Mouse (Mus musculus) embryo, embryonic 10.5 days (tissue): ENCODE measurements around the gene Ankk1.
A peak's percentile ranks its signal among the peaks of the same experiment; 100 is the strongest.

Source experiments
- DNase-seq: peaks from one replicate; pipeline ENCODE4 v3.0.0-alpha.2; 2015; ENCODE audit warnings: low spot score

The Ankk1 gene

DNA sequence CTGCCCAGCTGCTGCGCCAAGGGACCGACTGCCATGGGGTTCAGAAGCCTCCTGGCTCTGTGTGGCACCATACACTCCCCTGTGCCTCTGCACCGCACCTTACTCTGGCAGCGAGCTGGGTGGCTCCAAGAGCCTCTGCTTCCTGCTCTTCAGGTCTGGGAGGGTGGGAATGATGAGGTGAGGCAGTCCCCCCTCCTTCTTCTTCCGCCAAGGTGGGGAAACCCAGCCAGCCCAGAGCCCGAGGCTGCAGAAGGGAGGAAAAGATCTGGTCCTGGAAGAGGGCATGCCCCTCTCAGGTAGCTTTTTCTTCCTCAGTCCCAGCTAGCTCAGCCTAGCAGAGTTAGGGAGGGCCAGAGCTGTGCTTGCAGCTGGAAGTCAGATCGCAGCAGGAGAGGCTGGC is at the start of gene Ankk1:
Gene Ankk1 (minus strand): TSS at position 101 of the 400 bp plus-strand sequence.
- no peak for DNase-seq

DNA sequence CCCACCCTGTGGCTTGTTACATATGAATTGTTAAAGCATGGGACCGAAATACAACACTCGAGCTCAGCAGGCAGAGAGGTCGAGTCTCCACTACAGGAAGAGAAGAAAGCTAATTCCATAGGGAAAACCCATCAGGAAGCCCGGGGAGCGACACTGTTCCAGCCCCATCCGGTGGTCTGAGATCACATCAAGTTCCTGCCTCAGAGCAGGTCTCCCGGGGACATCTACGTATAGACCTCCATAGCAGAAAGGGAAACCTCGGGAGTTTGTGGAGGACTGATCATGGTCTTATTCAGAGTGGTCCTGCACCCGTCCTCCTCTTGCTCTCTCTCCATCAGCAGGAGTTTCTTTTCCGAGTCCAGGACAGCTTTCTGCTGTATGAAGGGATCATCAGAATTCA is 45.3 kb upstream of the Ankk1 start:
- DNase-seq = no peak

DNA sequence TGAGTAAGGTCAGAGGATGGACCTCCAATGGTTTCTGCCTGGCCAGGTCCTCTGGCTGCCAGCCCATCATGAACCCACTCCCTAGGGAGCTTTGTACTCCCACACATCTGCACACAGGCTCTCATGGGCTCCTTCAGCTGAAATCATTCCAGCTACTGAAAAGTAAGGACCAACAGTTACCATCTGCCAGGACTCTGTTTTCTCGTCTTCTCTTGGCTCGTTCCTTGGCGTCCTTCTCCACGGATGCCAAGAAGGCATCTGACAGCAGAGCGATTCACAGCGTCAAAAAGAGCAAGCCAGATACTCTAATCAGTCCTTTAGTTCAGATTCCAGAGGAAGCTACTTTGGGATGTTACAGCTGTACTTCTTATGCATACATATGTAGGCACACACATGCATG is 44.1 kb upstream of the Ankk1 start:
- no peak for DNase-seq

DNA sequence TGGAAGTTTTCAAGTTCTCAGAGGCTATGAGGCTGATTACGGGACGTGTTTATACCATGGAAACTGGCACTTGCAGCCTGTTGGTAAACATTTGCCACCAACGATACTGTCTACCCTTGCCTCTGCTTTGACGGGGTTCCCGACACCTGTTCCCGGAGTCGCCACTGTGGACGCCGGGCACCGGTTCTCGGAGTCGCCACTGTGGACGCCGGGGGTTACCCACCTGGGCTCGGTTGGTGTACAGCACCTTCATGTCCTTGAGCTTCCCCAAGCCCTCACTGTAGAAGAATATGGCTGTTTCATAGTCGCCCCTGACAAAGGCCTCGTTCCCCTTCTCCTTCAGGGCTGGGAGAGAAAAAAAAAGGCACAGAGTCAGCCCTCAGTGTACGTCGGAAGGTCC is 43.2 kb upstream of the Ankk1 start:
- no peak for DNase-seq

DNA sequence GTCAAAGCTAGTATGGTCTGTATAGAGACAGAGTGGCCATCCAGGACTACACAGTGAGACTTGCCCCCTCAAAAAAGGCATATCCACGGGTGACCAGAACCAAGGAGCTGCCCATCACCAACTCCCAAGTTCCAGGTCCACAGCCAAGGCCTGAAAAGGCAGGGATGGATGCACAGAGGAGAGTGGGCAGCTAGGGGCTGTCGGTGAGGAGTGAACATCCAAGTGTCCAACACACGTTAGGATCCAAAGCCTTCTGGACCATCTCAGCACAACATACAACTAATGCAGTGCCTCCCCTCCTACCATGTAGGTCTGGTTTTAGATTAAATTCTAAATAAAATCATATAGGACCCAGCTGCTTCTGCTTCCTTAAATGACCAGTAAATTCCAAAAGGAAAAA is 29.3 kb upstream of the Ankk1 start:
- no peak for DNase-seq

DNA sequence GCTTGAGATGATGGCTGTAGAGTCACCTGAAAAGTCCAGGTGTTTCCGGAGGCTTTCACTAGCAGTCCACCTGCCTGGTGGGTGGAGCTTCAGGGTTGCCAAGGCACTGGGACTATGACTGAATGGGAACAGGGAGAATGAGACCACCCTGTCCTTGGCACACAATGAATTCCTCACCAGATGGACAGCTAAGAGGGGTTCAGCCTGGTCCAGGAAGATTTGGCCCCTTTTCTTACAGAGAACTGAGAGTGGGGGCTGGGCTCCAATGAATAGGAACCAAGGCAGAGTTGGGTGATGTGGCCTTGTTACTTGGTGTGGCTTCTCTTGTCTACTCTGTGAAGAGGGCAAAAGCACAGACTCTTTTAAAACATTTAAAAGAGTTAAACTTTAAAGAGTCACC is 25.6 kb upstream of the Ankk1 start:
- DNase-seq = no peak

DNA sequence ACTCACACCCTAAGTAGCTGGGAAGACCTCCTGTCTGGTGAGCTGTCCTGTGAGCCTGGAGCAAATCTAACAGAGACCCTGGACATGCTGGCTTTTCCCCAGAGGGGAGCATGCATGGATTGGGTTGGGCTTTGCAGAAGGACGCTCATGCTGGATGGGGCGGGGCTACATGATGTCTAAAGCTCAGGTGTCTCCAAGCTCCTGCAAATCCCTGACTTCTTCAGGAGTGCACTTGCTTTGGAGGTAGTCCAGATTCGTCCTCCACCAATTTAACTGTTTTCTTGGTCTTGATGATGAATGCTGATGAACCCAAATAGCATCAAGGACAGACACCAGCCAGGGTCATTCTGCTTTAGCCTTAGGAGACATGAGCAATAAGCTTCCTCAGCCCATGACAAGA is 23.7 kb upstream of the Ankk1 start:
- no peak for DNase-seq

DNA sequence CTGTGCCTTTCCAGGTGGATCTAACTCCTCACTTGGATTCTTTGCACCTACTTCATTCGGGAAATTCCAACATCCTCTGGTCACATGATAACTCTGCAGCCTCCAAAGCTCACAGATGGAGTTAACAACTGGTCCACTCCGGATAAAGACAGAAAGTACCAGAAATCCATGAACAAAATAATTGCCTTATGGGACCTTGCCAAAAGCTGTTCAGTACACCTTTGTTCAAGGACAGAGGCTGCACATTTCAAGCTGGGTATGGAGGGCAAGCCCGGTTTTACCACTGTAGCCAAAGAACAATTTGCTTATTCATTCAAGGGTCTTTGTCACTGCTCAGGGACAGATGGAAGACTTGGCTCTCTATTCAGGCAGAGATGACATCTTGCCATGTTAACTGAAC is 15.8 kb upstream of the Ankk1 start:
- DNase-seq = no peak

DNA sequence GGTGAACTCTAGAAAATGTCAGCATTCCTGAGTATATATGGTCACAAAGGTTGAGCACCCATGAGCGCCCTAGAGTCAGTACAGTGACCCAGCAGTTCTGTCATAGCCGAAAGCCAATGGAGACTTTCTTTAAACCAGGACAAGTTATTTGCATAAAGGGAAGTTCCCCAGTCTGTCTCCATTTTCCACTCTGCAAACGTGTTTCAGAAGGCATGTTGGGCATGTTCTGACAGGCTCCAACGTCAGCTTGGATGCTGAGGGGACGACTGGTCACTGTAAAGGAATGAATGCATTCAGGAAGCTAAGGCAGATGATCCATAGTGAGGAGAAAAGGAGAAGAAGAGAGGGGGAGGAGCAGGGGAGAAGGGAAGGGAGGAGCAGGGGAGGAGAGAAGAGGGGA is 657 bp upstream of the Ankk1 start:
- DNase-seq = no peak

DNA sequence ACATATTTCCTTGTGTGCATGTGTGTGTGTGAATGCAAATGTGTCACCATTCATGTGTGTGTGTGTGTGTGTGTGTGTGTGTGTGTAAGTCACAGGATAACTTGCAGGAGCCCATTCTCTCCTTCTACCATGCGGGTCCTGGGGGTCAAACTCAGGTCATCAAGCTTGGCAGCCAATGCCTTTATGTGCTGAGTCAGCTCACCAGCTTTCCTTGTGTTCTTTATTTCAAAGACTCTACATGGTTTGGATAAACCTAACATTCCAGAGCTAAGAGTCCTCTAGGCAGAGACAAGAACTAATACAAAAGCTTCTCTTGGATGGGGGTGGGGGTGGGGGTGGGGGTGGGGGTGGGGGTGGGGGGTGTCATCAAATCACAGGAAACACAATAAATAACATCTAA is 1.2 kb downstream of the Ankk1 start:
- no peak for DNase-seq

DNA sequence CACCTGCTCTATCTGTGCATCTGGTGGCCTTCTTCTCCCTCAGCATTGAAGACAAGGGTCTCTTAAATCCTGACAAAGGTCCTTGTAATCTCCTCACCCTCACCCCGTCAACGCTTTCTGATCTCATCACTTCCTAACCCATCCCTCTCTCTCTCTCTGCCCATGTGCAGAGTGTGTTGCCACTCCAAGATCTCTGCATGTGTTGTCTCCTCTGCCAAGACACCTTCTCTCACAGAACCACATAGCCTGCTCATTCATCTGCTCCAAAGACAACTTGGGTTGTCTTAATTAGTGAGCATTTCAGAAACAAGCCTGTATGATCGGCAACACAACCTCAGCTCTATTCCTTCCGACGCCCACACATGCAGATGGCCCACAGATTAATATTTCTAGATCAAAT is 3.0 kb downstream of the Ankk1 start:
- no peak for DNase-seq

DNA sequence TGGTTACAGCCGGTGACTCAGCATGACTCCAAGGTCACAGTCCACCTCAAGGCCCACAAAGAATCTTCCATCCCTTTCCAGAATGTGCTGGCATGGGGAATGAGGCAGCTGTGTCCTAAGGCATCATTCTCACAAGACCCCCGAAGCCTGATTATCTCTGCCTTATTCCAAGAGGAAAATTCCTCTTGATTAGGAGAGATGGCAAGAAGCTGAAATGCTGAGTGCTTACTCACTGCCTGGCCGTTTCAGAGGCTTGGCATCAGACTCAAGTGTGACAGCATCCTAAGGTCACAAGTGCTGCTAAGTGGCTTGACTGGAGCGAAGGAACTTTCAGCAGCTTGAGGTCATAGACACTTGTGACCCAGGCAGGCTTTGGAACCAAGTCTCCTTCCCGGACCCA is 16.2 kb downstream of the Ankk1 start:
- DNase-seq = no peak

DNA sequence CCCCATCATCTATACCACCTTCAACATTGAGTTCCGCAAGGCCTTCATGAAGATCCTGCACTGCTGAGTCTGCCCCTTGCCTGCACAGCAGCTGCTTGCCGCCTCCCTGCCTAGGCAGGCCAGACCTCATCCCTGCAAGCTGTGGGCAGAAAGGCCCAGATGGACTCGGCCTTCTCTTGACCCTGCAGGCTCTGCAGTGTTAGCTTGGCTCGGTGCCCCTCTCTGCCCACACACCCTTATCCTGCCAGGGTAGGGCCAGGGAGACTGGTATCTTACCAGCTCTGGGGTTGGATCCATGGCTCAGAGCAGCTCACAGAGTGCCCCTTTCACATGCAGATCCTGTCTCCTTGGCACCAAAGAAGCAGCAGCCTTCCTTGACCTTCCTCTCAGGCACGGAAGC is 19.8 kb downstream of the Ankk1 start:
- DNase-seq = no peak

DNA sequence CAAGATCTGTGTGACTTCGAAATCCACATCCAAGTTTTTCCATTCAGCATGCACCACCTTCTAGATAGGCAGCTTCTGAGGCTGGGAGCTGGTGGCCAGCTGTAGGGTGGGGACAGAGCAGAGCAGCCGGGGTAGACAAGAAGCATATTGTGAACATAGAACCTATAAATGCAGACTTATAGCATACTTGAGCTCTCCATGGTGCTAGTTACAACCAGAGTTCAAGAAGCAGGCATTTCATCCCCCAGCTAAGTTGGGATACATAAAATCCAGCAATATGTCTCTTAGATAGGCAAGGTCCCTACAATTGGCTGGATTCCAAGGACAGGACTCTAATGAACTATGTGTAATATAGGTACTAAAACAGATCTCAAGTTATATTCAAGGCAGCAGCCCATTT is 23.1 kb downstream of the Ankk1 start:
- peak; percentile 21 for DNase-seq

DNA sequence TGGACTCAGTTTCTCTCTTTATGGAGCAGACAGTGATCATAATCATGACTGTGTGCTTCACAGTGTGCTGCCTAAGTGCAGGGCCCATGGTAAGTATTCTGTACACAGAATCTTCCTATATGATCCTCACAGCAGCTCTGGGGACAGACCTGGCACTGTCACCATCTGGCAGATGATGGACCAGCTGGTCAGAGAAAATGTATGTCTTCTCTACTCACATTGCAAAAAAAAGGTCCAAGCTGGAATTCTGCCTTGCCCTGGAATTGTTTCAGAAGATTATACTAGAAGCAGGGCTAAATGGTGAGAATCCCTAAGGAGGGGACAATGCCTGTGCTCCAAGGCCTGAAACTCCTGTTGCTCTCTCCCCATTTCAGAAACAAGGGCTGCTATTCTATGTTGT is 30.8 kb downstream of the Ankk1 start:
- no peak for DNase-seq

DNA sequence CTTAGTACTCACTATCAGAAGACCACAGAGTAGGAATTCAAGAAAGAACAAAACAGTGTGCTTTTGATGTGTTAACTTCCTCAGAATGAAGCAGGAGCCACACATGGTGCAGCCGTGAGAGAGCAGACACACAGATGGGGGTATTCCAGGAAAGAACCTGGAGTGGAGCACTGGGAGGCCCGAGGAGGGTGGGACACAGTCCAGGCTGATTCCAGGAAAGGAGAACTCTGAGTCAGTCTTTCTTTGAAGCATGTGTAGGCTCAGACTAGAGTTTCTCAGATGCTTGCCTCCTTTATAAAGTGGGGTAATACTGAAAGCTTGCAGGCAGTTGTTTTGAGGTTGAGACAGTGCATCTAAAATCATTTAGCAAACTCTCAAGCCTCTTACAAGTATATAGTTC is 34.6 kb downstream of the Ankk1 start:
- DNase-seq = no peak

DNA sequence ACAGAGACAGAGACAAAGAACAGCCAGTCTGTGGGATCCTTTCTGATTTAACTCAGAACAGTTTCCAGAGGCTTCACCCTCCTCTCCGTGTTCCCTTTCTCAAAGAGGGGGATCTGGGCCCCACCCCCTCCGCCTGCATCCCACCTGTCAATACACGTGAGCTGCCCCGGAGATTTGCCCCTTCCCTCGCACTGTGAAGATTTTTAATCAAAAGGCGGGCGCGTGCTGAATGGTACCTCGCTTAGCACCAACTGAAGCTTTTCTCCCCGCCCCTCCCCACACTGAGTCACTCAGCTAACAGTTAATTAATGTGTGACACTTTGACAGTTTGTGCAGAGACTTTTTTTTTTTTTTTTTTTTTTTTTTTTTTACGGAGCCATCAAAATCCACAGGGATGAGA is 40.7 kb downstream of the Ankk1 start:
- DNase-seq = peak; percentile 5

DNA sequence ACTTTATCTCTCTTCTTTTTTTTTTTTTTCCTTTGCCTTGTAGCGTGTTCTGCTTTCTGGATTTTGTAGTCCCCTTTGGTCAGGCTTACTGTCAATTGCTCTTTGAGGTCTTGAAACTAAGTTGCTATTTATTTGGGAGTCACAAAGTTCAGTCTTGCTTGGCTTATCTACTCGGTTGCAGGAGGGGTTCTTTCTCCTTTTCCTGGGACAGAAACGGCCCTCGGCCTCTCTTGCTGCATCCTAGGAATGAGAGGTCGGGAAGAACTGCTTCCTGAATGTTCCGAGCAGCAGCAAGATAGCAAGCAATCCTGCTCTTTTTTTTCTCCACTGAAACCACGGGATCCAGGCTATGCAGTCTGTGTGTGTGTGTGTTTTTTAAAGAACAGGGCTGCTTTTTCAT is 41.5 kb downstream of the Ankk1 start:
- no peak for DNase-seq

DNA sequence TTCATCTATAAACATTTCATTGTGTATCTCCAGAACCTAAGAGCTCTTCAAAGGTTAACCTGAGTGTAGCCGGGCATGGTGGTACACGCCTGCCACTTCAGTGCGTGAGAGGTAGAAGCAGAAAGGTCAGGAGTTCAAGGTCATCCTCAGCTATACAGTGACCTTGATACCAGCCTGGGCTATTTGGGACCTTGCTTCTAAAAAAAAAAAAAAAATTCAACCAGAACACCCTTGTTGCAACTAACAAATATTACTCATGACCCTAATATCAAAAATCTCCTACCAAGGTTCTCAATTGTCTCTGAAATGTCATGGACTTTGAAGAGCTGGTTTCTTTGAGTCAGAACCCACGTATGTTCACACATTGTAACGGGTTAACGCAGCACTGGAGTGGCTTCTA is 42.0 kb downstream of the Ankk1 start:
- DNase-seq = no peak

DNA sequence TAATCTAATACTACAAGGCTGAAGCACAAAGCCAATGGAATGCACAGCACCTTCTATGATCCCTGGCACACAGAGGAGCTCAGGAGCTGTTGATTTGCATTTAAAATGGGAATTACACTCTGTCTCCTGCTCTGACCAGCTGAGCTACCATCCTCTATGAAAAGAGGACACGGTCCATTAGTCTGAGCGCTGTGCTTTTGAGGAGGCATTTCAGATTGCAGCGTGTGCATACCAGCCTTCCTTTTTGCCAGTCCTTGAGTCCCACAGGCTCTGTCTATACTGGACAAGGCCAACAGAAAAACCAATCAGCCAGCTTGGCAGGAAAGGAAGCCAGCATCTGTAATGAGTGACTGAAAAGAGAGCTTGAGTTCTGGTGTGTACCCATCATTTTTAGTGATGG is 42.8 kb downstream of the Ankk1 start:
- no peak for DNase-seq

DNA sequence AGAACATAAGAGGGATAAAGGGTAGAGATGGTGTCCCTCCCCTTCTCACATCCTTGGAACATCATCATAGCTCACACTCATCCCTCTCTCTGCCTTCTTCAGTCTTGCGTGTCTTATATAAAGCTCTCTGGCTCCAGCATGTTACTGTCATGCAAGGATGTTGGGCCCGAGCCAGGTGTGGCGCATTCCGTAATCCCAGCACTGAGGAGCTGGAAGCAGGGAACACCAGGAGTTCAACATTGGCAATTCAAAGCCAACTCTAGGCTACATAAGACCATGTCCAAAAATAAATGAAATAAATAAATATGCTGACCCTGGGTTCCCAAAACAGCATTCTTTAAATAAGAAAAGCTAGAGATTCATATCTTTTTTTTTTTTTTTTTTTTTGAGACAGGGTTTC is 46.9 kb downstream of the Ankk1 start:
- DNase-seq = no peak

DNA sequence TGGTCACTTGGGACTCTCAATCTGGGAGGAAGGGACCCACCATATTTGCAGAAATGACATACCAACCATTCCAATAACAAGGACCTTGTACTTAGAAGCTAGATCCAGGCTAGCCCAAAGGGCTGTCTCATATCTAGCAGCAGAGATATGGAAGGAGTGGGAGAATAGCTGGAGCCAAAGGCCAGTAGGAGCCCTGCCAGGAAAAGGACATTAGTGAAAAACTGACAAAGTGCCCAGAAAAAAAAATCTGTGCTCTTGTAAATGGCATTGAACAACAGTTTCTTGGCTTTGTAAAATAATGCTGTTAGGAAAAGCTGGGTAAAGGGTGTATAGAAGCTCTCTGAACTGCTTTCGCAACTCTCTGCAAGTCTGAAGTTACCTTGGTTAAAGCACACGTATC is 52.9 kb downstream of the Ankk1 start:
- no peak for DNase-seq

DNA sequence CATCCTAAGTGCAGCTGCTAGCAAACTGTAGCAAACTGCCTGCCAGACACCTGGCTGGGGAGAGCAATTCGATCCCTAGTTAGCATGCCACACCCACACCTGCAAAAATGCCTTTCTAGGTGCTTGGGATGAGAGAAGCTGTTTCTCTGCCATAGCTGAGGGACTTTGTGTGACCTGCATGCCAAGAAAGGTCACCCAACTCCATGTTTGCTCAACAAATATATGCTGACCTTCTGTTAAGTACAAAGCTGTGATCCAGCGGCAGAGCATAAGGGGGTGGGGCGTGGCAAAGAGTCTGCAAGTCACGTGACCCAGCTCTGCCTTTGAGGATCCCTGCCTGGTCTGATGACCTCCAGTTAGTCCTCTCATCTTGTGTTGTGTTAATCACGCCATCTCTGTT is 61.1 kb downstream of the Ankk1 start:
- peak; percentile 71 for DNase-seq
